Mouse (Mus musculus) CD8-positive naive resting alpha-beta T cell, adult 2 months (primary cell): ENCODE measurements around the gene Gm7029.
"Not testable (repeated sequence)": the region's sequence is repeated elsewhere in the genome, so short reads cannot be mapped to it uniquely, and the experiment has no call there.

Experiments used
- DNase-seq, 2 experiments: peaks; one replicate each; pipeline ENCODE4 v3.0.0; 2022; ENCODE audit warnings: low read depth in 2 of 2, low spot score in 2 of 2

Gm7029 gene

DNA sequence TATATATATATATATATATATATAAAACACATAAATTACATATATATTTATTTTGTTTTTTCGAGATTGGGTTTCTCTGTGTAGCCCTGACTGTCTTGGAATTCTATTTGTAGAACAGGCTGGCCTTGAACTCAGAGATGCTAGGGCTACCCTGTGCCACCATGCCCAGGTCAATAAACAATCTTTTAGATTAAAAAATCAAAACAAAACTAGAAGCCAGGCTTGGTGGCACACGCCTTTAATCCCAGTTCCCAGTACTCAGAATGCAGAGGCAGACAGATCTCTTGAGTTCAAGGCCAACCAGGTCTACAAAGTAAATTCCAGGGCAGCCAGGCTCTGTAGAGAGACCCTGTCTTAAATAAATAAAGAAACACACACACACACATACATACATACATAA lies 17.7 kb downstream of the Gm7029 start:
- DNase-seq = no peak

GRCm38 (mm10) chr17:33891892-33892291 lies 18.3 kb downstream of the Gm7029 start:
- DNase-seq = not testable (repeated sequence)

DNA sequence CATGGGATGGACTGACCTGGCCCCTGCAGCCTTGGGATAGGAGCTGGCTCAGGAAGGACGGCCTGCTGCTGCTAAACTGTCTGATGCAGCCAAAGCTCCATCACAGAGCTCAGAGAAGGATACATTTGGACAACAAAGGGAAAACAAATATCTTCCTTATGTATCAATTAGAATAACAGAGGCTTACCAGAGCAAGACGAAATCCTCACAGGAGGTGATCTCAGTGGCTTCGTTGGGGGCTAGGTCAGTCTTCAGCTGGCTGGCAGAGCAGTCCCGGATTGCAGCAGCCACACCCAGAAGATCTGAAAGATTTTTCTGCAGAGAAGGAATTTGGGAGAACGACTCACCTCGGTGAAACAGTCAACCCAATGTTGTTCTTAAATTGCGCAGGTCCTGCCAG lies 18.8 kb downstream of the Gm7029 start:
- DNase-seq = no peak

DNA sequence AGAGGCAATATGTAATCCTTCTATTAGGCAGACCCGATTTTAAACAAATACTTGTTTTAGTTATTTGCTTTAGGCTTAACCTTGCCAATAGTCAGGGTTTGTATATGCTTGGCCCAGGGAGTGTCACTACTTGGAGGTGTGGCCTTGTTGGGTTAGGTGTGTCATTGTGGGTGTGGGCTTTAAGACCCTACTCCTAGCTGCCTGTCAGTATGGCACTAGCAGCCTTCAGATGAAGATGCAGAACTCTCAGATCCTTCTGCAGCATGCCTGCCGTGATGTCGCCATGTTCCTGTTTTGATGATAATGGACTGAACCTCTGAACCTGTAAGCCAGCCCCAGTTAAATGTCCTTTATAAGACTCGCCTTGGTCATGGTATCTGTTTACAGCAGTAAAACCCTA lies 19.4 kb downstream of the Gm7029 start:
- DNase-seq = not testable (repeated sequence)

- DNase-seq = peak in 1 of 2 experiments; percentile 47
These were observed 23.6 kb downstream of the Gm7029 start for GRCm38 (mm10) chr17:33897114-33897794.

- DNase-seq = not testable (repeated sequence)
These were observed 24.6 kb downstream of the Gm7029 start for GRCm38 (mm10) chr17:33898193-33898592.

DNA sequence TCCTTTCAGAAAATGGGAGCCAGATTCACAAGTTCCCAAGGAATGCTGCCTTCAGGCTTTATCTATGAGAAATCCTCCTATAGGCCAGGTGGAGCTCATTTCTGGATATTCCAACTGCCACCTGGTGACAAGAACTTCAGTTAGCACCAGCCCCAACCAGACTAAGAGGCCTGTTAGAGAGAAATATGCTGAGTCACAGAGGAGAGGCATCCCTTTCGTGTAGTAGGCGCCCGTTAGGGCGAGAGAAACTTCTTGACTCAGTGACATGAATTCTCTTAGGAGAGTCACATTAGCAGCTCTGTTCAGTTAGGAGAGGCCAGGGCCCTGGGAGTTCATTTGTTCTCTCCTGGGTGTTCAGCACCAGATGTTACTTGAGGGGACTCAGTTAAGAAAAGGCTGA lies 26.0 kb downstream of the Gm7029 start:
- DNase-seq = no peak

DNA sequence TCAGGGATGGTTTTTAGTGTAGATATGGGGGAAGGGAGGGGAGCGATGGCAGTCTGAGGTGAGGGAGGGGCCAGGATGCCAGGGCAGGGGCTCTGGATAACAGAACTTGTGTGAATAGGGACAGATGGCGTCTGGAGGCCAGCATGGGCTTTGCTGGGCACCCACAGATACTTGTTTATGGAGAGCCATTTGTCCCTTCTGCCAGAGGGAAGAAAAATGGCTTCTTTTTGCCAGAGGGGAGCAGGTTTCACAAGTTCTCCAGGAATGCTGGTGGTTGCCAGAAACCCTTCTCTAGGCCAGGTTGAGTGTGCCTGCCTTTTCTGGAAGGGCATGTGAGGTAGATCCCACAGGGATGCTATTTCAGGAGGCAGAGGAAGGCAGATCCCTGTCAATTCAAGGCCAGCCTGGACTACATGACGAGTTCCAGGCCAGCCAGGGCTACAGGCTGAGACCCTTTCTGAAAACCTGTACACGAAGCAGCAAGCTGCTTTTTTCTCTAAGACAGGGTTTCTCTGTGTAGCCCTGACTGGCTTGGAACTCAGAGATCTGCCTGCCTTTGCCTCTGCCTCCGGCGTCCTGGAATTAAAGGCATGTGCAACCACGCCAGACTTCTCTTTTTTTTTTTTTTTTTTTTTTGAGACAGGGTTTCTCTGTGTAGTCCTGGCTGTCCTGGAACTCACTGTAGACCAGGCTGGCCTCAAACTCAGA lies 26.8 kb downstream of the Gm7029 start:
- no peak for DNase-seq

GRCm38 (mm10) chr17:33900989-33901314 lies 27.3 kb downstream of the Gm7029 start:
- no peak for DNase-seq

DNA sequence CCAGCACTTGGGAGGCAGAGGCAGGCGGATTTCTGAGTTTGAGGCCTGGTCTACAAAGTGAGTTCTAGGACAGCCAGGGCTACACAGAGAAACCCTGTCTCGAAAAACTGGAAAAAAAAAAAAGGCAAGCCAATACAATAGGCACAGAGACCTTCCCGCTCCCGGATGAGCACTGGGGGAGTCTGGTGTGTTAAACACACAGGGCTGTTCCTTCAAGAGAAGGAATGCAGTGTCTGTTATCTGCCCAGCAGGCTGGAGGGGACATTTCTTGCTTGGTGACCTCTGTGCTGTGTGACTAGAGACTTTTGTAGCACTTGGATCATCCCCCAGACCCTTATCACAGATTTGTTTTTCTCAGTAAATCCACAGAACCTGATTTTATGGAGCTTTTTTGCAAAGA lies 28.0 kb downstream of the Gm7029 start:
- DNase-seq = no peak

- DNase-seq = no peak
These were observed 28.4 kb downstream of the Gm7029 start for GRCm38 (mm10) chr17:33902079-33902478.

GRCm38 (mm10) chr17:33902491-33902890 lies 28.9 kb downstream of the Gm7029 start:
- no peak for DNase-seq

- DNase-seq = not testable (repeated sequence)
These were observed 30.4 kb downstream of the Gm7029 start for GRCm38 (mm10) chr17:33903911-33904651.

DNA sequence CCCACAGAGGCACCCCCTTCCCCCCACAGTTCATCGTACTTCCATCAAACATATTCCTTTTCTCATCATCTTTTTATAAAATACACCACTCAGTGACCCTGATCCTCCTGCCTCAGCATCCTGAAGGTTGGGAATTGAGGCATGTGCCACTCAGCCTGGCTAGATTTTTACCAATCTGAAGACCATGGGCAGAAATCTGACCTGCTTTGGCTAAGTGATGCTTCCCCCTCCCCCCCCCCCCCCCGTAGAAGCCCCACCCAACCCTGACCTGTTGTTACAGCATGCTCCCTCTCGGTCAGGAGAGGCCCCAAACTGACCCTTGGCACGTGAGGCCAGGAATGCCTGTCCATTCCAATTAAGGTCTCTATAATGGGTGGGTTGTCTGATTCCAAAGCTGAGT lies 31.2 kb downstream of the Gm7029 start, which contains the start of gene Platr17:
Gene Platr17 (plus strand): TSS at position 301 of the 400 bp plus-strand sequence.
- DNase-seq = not testable (repeated sequence)

DNA sequence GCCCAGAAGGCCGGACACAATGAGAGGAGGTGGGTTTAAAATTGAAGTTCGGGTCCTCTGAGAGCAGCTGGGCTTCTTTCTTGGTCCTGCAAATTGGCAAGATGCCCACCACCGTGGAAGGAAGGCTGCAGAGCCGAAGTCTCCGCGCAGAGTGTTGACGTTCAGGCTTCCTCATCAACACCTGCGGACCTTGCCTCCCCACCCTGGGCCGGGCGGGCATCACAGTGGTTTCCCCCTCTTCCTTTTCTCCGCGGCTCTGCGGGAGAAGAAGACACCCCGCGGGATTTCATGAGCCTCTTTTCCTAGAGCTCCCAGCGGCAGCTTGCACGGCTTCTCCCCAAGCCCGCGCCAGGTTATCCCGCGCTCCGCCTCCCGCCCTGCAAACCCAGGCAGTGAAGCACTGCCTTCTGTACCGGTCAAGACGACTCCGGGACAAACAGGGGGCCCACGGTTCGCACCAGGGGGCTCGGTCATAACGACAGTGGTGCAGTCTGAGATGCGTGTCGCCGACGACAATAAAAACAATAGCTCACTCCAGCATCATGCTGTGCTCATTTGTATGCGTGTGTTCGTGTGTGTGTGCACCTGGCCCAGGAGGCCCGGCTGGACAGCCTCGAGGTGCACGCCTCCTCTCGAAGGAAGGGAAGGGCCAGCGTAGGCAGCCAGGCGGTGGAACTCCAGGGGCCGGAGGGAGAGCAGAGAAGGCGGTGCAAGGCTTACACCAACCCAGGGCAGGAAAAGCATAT lies 34.9 kb downstream of the Gm7029 start:
- no peak for DNase-seq

GRCm38 (mm10) chr17:33909077-33909868 lies 35.6 kb downstream of the Gm7029 start, which contains the start of gene Daxx:
Gene Daxx (plus strand): TSS chr17:33909414.
- peak; percentile 97 for DNase-seq

DNA sequence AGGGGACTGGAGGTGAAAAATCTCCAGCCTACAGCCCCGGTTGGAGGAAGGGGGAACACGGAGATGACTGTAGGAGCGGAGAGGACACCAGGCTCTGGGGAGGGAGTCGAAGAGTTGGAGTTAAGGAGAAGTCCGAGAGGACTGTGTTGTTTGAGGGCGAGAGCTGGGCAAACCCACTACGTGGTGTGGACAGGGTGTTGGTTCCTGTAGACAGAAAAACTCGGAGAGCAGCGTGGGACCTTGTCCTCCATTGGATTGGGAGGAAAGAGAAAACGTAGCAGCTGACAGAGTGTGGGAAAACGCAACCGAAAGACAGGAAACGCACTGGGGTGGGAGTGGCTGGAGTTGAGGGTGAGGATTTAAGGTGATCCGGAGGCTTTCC lies 36.2 kb downstream of the Gm7029 start:
- peak in 1 of 2 experiments; percentile 30 for DNase-seq

DNA sequence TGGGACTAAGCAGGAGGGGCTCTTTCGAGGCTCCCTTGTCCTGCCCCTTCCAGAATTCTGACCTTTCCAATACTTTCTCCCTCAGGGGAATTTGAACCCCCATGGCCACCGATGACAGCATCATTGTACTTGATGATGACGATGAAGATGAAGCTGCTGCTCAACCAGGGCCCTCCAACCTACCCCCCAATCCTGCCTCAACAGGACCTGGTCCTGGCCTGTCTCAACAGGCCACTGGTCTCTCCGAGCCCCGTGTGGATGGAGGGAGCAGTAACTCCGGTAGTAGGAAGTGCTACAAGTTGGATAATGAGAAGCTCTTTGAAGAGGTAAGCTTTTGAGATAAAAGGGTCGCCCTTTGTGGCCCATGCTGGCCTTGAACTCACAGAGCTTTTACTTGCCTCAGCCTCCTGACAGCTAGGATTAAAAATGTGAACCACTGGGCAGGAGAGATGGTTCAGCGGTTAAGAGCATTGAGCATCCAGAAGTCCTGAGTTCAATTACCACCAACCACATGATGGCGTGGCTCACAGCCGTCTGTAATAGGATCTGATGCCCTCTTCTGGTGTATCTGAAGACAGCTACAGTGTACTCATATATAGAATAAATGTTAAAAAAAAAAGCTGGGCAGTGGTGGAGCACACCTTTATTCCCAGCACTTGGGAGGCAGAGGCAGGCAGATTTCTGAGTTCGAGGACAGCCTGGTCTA lies 36.9 kb downstream of the Gm7029 start:
- no peak for DNase-seq

GRCm38 (mm10) chr17:33911052-33911812 lies 37.6 kb downstream of the Gm7029 start:
- no peak for DNase-seq
